Mouse (Mus musculus) stomach, postnatal 0 days (tissue): ENCODE data around the gene Eefsec.

Experiments
- CTCF ChIP-seq: IDR thresholded peaks from 2 replicates; pipeline ENCODE4 v1.5.1; 2016; ENCODE audit warnings: antibody characterized with exemption, low read depth, mild to moderate bottlenecking, moderate library complexity
- EP300 ChIP-seq: optimal IDR thresholded peaks from 2 replicates; pipeline ENCODE3; 2016; ENCODE audit warnings: antibody characterized with exemption

- TF ChIP-seq CTCF = no peak
- TF ChIP-seq EP300 = no peak
Observed at GRCm38 (mm10) chr6:88369851-88370635, 76.3 kb downstream of the Eefsec start.
